Comparison of ENCODE assay signal across 8 mouse cellular contexts in genomic region chr1:92906779-92907631, GRCm38 (mm10). TPM values are rescaled to one million over a fixed set of nuclear protein-coding genes. Genes with fewer than 3 reads are reported as not detected.
A peak's percentile ranks its signal among the peaks of the same experiment; 100 is the strongest.
DNase-seq lines count a peak whose midpoint lies in the region; ATAC-seq lines count a peak whose summit lies in the region.

Gene Dusp28 (plus strand): TSS chr1:92906981.

- peak; percentile 75 for ATAC-seq in activated CD4-positive, CD25-positive, alpha-beta regulatory T cell, adult 4 months
- ATAC-seq in hindbrain, embryonic 15.5 days (ENCODE audit: low FRiP score, low read depth) = peak; percentile 90

- under 1% methylated on average over 81 of the region's 81 CpGs for WGBS in hindbrain, embryonic 15.5 days

- H3K4me3 ChIP-seq in hindbrain, embryonic 15.5 days = peak within 1 kb of the TSS; percentile 71

- peak within 1 kb of the TSS; percentile 61 for H3K9ac ChIP-seq in hindbrain, embryonic 15.5 days

- peaks cover 5% of the 10 kb centered on the region; the same call in 1 of the 2 replicates for H3K27me3 ChIP-seq in hindbrain, embryonic 15.5 days

- peak; percentile 57 to 79 for DNase-seq in cerebellum, postnatal 4 days (ENCODE audit: low spot score in 2 of 2)
- peak; percentile 92 for DNase-seq in gastrocnemius, adult 18-20 months (ENCODE audit: low spot score)
- peak; percentile 77 for DNase-seq in left cerebral cortex, adult 11 months (ENCODE audit: low spot score)
- peak; percentile 91 to 96 for DNase-seq in lung, postnatal 4 days
- DNase-seq in retina, postnatal 7 days (ENCODE audit: low read depth, low spot score) = peak; percentile 77
- DNase-seq in urinary bladder, adult 2 months (ENCODE audit: low spot score) = peak; percentile 77

- no peaks in the 10 kb centered on the region for H3K36me3 ChIP-seq in hindbrain, embryonic 15.5 days

- H3K27ac ChIP-seq in hindbrain, embryonic 15.5 days (replicated peaks) = peak within 1 kb of the TSS; percentile 92

- peak within 1 kb of the TSS; percentile 76 for H3K4me2 ChIP-seq in hindbrain, embryonic 15.5 days

- peaks cover 43% of the 10 kb centered on the region for H3K4me1 ChIP-seq in hindbrain, embryonic 15.5 days (replicated peaks)

- H3K9me3 ChIP-seq in hindbrain, embryonic 15.5 days = no peaks in the 10 kb centered on the region

RNA-seq across cellular contexts. Expression of gene Dusp28, which starts in this region (rescaled TPM):
- polyA plus RNA-seq in activated CD4-positive, CD25-positive, alpha-beta regulatory T cell, adult 4 months (2017; shearing (Covaris generic)) = 1 to 10 TPM; 4.3 TPM
- total RNA-seq in gastrocnemius, adult 18-20 months (2021) = 10 to 100 TPM; 23.1 to 24.5 TPM
- polyA plus RNA-seq in hindbrain, embryonic 15.5 days (2015; fragmentation: Nextera tagmentation; extraction: Ambion mirVana) = 16.6 and 17.3 TPM in 2 replicates
- polyA plus RNA-seq in urinary bladder, adult 2 months (2012; rRNA removed) = 14.1 and 15.2 TPM in 2 replicates

Comparison
In these comparisons a context has a peak if more than half of its experiments do, and no peak if none do; other contexts are left out.
1. Peak in every context shown above with its lines: DNase-seq, ATAC-seq, H3K4me3 ChIP-seq and H3K27ac ChIP-seq.